Mouse (Mus musculus): ENCODE measurements around the gene Ccr1. TPM values are rescaled to one million over a fixed set of nuclear protein-coding genes. Genes with fewer than 3 reads are reported as not detected.
A peak's percentile ranks its signal among the peaks of the same experiment; 100 is the strongest.
"Not testable (repeated sequence)": the region's sequence is repeated elsewhere in the genome, so short reads cannot be mapped to it uniquely, and the experiment has no call there.

Gene Ccr1
- total RNA-seq, 1 experiment from 2014 or later = 3.6 TPM

GRCm38 (mm10) chr9:123966858-123967495 lies 1.5 kb downstream of the Ccr1 start:
- not testable (repeated sequence) for ATAC-seq (replicated peaks in 1 of 2; ENCODE audit: insufficient read depth in 1 of 2, low FRiP score in 2 of 2, low TSS enrichment in 1 of 2, low read depth in 1 of 2, poor library complexity in 2 of 2, severe bottlenecking in 2 of 2)

- ATAC-seq (replicated peaks in 1 of 2; ENCODE audit: insufficient read depth in 1 of 2, low FRiP score in 2 of 2, low TSS enrichment in 1 of 2, low read depth in 1 of 2, poor library complexity in 2 of 2, severe bottlenecking in 2 of 2) = peak in 1 of 2 experiments; percentile 36; a peak in 1 of 4 replicates
These were observed 3.7 kb downstream of the Ccr1 start for GRCm38 (mm10) chr9:123964776-123965175.

GRCm38 (mm10) chr9:123960161-123960560 lies 8.3 kb downstream of the Ccr1 start:
- ATAC-seq (replicated peaks in 1 of 2; ENCODE audit: insufficient read depth in 1 of 2, low FRiP score in 2 of 2, low TSS enrichment in 1 of 2, low read depth in 1 of 2, poor library complexity in 2 of 2, severe bottlenecking in 2 of 2) = no peak

- ATAC-seq (replicated peaks in 1 of 2; ENCODE audit: insufficient read depth in 1 of 2, low FRiP score in 2 of 2, low TSS enrichment in 1 of 2, low read depth in 1 of 2, poor library complexity in 2 of 2, severe bottlenecking in 2 of 2) = peak; percentile 42 to 58; a peak in 2 of 4 replicates
These were observed 10.5 kb downstream of the Ccr1 start for GRCm38 (mm10) chr9:123957911-123958413.

- ATAC-seq (replicated peaks in 1 of 2; ENCODE audit: insufficient read depth in 1 of 2, low FRiP score in 2 of 2, low TSS enrichment in 1 of 2, low read depth in 1 of 2, poor library complexity in 2 of 2, severe bottlenecking in 2 of 2) = no peak
These were observed 11.6 kb downstream of the Ccr1 start for GRCm38 (mm10) chr9:123956892-123957291.

GRCm38 (mm10) chr9:123953551-123953950 lies 14.9 kb downstream of the Ccr1 start:
- ATAC-seq (replicated peaks in 1 of 2; ENCODE audit: insufficient read depth in 1 of 2, low FRiP score in 2 of 2, low TSS enrichment in 1 of 2, low read depth in 1 of 2, poor library complexity in 2 of 2, severe bottlenecking in 2 of 2) = no peak

GRCm38 (mm10) chr9:123951176-123951575 lies 17.3 kb downstream of the Ccr1 start:
- ATAC-seq (replicated peaks in 1 of 2; ENCODE audit: insufficient read depth in 1 of 2, low FRiP score in 2 of 2, low TSS enrichment in 1 of 2, low read depth in 1 of 2, poor library complexity in 2 of 2, severe bottlenecking in 2 of 2) = peak; percentile 83 to 85

- ATAC-seq (replicated peaks in 1 of 2; ENCODE audit: insufficient read depth in 1 of 2, low FRiP score in 2 of 2, low TSS enrichment in 1 of 2, low read depth in 1 of 2, poor library complexity in 2 of 2, severe bottlenecking in 2 of 2) = no peak
These were observed 19.1 kb downstream of the Ccr1 start for GRCm38 (mm10) chr9:123949432-123949831.

- no peak for ATAC-seq (replicated peaks in 1 of 2; ENCODE audit: insufficient read depth in 1 of 2, low FRiP score in 2 of 2, low TSS enrichment in 1 of 2, low read depth in 1 of 2, poor library complexity in 2 of 2, severe bottlenecking in 2 of 2)
These were observed 20.7 kb downstream of the Ccr1 start for GRCm38 (mm10) chr9:123947815-123948214.

- peak; percentile 30 to 65; a peak in 1 of 4 replicates for ATAC-seq (replicated peaks in 1 of 2; ENCODE audit: insufficient read depth in 1 of 2, low FRiP score in 2 of 2, low TSS enrichment in 1 of 2, low read depth in 1 of 2, poor library complexity in 2 of 2, severe bottlenecking in 2 of 2)
These were observed 26.5 kb downstream of the Ccr1 start for GRCm38 (mm10) chr9:123942025-123942424.

- peak; percentile 70 to 80 for ATAC-seq (replicated peaks in 1 of 2; ENCODE audit: insufficient read depth in 1 of 2, low FRiP score in 2 of 2, low TSS enrichment in 1 of 2, low read depth in 1 of 2, poor library complexity in 2 of 2, severe bottlenecking in 2 of 2)
These were observed 27.2 kb downstream of the Ccr1 start for GRCm38 (mm10) chr9:123941316-123941715.

GRCm38 (mm10) chr9:123940628-123941027 lies 27.9 kb downstream of the Ccr1 start:
- ATAC-seq (replicated peaks in 1 of 2; ENCODE audit: insufficient read depth in 1 of 2, low FRiP score in 2 of 2, low TSS enrichment in 1 of 2, low read depth in 1 of 2, poor library complexity in 2 of 2, severe bottlenecking in 2 of 2) = no peak

- ATAC-seq (replicated peaks in 1 of 2; ENCODE audit: insufficient read depth in 1 of 2, low FRiP score in 2 of 2, low TSS enrichment in 1 of 2, low read depth in 1 of 2, poor library complexity in 2 of 2, severe bottlenecking in 2 of 2) = no peak
These were observed 28.3 kb downstream of the Ccr1 start for GRCm38 (mm10) chr9:123940168-123940567.

GRCm38 (mm10) chr9:123937989-123938388 lies 30.5 kb downstream of the Ccr1 start:
- peak; percentile 20 to 46; a peak in 2 of 4 replicates for ATAC-seq (replicated peaks in 1 of 2; ENCODE audit: insufficient read depth in 1 of 2, low FRiP score in 2 of 2, low TSS enrichment in 1 of 2, low read depth in 1 of 2, poor library complexity in 2 of 2, severe bottlenecking in 2 of 2)

- peak in 1 of 2 experiments; percentile 27; a peak in 1 of 4 replicates for ATAC-seq (replicated peaks in 1 of 2; ENCODE audit: insufficient read depth in 1 of 2, low FRiP score in 2 of 2, low TSS enrichment in 1 of 2, low read depth in 1 of 2, poor library complexity in 2 of 2, severe bottlenecking in 2 of 2)
These were observed 31.8 kb downstream of the Ccr1 start for GRCm38 (mm10) chr9:123936604-123937280.

GRCm38 (mm10) chr9:123935776-123936175 lies 32.7 kb downstream of the Ccr1 start:
- no peak for ATAC-seq (replicated peaks in 1 of 2; ENCODE audit: insufficient read depth in 1 of 2, low FRiP score in 2 of 2, low TSS enrichment in 1 of 2, low read depth in 1 of 2, poor library complexity in 2 of 2, severe bottlenecking in 2 of 2)

GRCm38 (mm10) chr9:123935346-123935745 lies 33.1 kb downstream of the Ccr1 start:
- no peak for ATAC-seq (replicated peaks in 1 of 2; ENCODE audit: insufficient read depth in 1 of 2, low FRiP score in 2 of 2, low TSS enrichment in 1 of 2, low read depth in 1 of 2, poor library complexity in 2 of 2, severe bottlenecking in 2 of 2)

GRCm38 (mm10) chr9:123933716-123934445 lies 34.6 kb downstream of the Ccr1 start:
- no peak for ATAC-seq (replicated peaks in 1 of 2; ENCODE audit: insufficient read depth in 1 of 2, low FRiP score in 2 of 2, low TSS enrichment in 1 of 2, low read depth in 1 of 2, poor library complexity in 2 of 2, severe bottlenecking in 2 of 2)
